Comparison of ENCODE assay signal across 17 mouse cellular contexts in genomic region chr5:49988015-49988798, GRCm38 (mm10).
DNase-seq lines count a peak whose midpoint lies in the region; ATAC-seq lines count a peak whose summit lies in the region.
"Had no signal": no experiment of that assay in that cellular context is flagged by ENCODE, and none has a peak within 500 bp of the region (broad histone marks: within the 10 kb centered on the region; RNA-seq: fewer than 3 reads in every experiment).

No protein-coding gene starts in this region.

- H3K9me3 ChIP-seq in midbrain, embryonic 14.5 days (ENCODE audit: control insufficient read depth, low read length): no peaks in the 10 kb centered on the region
- H3K9me3 ChIP-seq in midbrain, embryonic 10.5 days (replicated peaks): no peaks in the 10 kb centered on the region
- H3K9me3 ChIP-seq in forebrain, embryonic 16.5 days (ENCODE audit: control insufficient read depth, low read length): no peaks in the 10 kb centered on the region
- H3K9me3 ChIP-seq: embryonic facial prominence, embryonic 12.5 days; heart, embryonic 12.5 days; limb, embryonic 15.5 days had no signal

- peaks cover 5% of the 10 kb centered on the region; the same call in 1 of the 2 replicates for H3K4me1 ChIP-seq in midbrain, embryonic 14.5 days (ENCODE audit: control insufficient read depth, insufficient read depth, low read length)
- no peaks in the 10 kb centered on the region for H3K4me1 ChIP-seq in midbrain, embryonic 10.5 days
- peaks cover 9% of the 10 kb centered on the region for H3K4me1 ChIP-seq in forebrain, embryonic 16.5 days (replicated peaks; ENCODE audit: control insufficient read depth, insufficient read depth, low read length)
- H3K4me1 ChIP-seq: embryonic facial prominence, embryonic 12.5 days had no signal

- DNase-seq in heart, adult 11 months: peak; percentile 55
- no peak for DNase-seq in heart, postnatal 4 days
- DNase-seq in midbrain, embryonic 14.5 days: no peak
- DNase-seq in midbrain, embryonic 10.5 days (ENCODE audit: low spot score): no peak
- peak; percentile 43 for DNase-seq in telencephalon, adult 2 months (ENCODE audit: low read depth, low spot score)
- no peak for DNase-seq in testis, postnatal 14 days (ENCODE audit: low spot score)
- DNase-seq: cerebellum, adult 11-12 months; gastrocnemius, postnatal 36 days; heart, postnatal 36 days; lung, adult 18-20 months; lung, postnatal 4 days had no signal

- 65% methylated on average over 10 of the region's 10 CpGs for WGBS in midbrain, embryonic 14.5 days
- 86% methylated on average over 10 of the region's 10 CpGs for WGBS in midbrain, embryonic 10.5 days
- 35% methylated on average over 10 of the region's 10 CpGs for WGBS in forebrain, embryonic 16.5 days

- peaks cover 10% of the 10 kb centered on the region; the same call in 1 of the 2 replicates for H3K36me3 ChIP-seq in midbrain, embryonic 14.5 days (ENCODE audit: control insufficient read depth, insufficient read depth, low read length)
- peaks cover 94% of the 10 kb centered on the region for H3K36me3 ChIP-seq in midbrain, embryonic 10.5 days
- peaks cover 2% of the 10 kb centered on the region; the same call in 1 of the 2 replicates for H3K36me3 ChIP-seq in forebrain, embryonic 16.5 days (ENCODE audit: control insufficient read depth, insufficient read depth)

- H3K9ac ChIP-seq in midbrain, embryonic 14.5 days (replicated peaks; ENCODE audit: low read length): no peak overlapping the region
- H3K9ac ChIP-seq in forebrain, embryonic 16.5 days (replicated peaks; ENCODE audit: low read depth, low read length): no peak overlapping the region
- H3K9ac ChIP-seq: embryonic facial prominence, embryonic 12.5 days; heart, embryonic 12.5 days; limb, embryonic 15.5 days had no signal

- H3K4me2 ChIP-seq in midbrain, embryonic 14.5 days (ENCODE audit: low read length): no peak overlapping the region
- H3K4me2 ChIP-seq in forebrain, embryonic 16.5 days (ENCODE audit: low read length): no peak overlapping the region
- H3K4me2 ChIP-seq: embryonic facial prominence, embryonic 12.5 days; heart, embryonic 12.5 days; limb, embryonic 15.5 days had no signal

- H3K27me3 ChIP-seq in midbrain, embryonic 14.5 days (ENCODE audit: control insufficient read depth, insufficient read depth, low read length): no peaks in the 10 kb centered on the region
- no peaks in the 10 kb centered on the region for H3K27me3 ChIP-seq in midbrain, embryonic 10.5 days (ENCODE audit: low read depth, poor library complexity, severe bottlenecking)
- H3K27me3 ChIP-seq in forebrain, embryonic 16.5 days (replicated peaks; ENCODE audit: control insufficient read depth, insufficient read depth, low read length): no peaks in the 10 kb centered on the region
- H3K27me3 ChIP-seq: embryonic facial prominence, embryonic 12.5 days; heart, embryonic 12.5 days; limb, embryonic 15.5 days had no signal

- no peak overlapping the region for H3K4me3 ChIP-seq in midbrain, embryonic 14.5 days (replicated peaks; ENCODE audit: low read depth, low read length)
- no peak overlapping the region for H3K4me3 ChIP-seq in midbrain, embryonic 10.5 days
- no peak overlapping the region for H3K4me3 ChIP-seq in forebrain, embryonic 16.5 days (replicated peaks; ENCODE audit: low read length)
- H3K4me3 ChIP-seq: embryonic facial prominence, embryonic 12.5 days; heart, embryonic 12.5 days; limb, embryonic 15.5 days had no signal

- 0 out of 2 replicates have a peak, but pooled peaks have one; percentile 22 for ATAC-seq in midbrain, embryonic 14.5 days (ENCODE audit: low FRiP score, low TSS enrichment)
- ATAC-seq in forebrain, embryonic 16.5 days: peak; percentile 69
- ATAC-seq: inflammation-experienced regulatory T-cells, adult 6 months had no signal

- H3K27ac ChIP-seq in midbrain, embryonic 14.5 days (replicated peaks; ENCODE audit: low read depth, low read length): no peak overlapping the region
- H3K27ac ChIP-seq in midbrain, embryonic 10.5 days (replicated peaks): no peak overlapping the region
- H3K27ac ChIP-seq in forebrain, embryonic 16.5 days (ENCODE audit: low read length): peak overlapping the region; percentile 30; the same call in 1 of the 2 replicates
- H3K27ac ChIP-seq: embryonic facial prominence, embryonic 12.5 days; kidney, postnatal 0 days; limb, embryonic 15.5 days had no signal

Comparison
In these comparisons a context has a peak if more than half of its experiments do, and no peak if none do; other contexts are left out.
1. DNase-seq: peak in heart, adult 11 months (single experiment) and telencephalon, adult 2 months (single experiment); none in heart, postnatal 4 days (single experiment), midbrain, embryonic 14.5 days (single experiment), midbrain, embryonic 10.5 days (single experiment) and testis, postnatal 14 days (single experiment).